Mouse (Mus musculus) cortical plate, adult 2 months (tissue): Measurements from ENCODE around the gene Lsp1.

Experiments
- CTCF ChIP-seq: fragments of 200-500 bp; IDR thresholded peaks from 2 replicates; pipeline ENCODE4 v1.5.1; 2011; ENCODE audit warnings: mild to moderate bottlenecking, control low read depth, low read length; ENCODE audit not compliant: insufficient read depth; ENCODE audit errors: extremely low read depth
- POLR2A ChIP-seq: fragments of 200-500 bp; IDR thresholded peaks from 2 replicates; pipeline ENCODE4 v1.6.1; 2011; ENCODE audit warnings: mild to moderate bottlenecking, low read length, control low read depth; ENCODE audit not compliant: insufficient read depth; ENCODE audit errors: extremely low read depth

DNA sequence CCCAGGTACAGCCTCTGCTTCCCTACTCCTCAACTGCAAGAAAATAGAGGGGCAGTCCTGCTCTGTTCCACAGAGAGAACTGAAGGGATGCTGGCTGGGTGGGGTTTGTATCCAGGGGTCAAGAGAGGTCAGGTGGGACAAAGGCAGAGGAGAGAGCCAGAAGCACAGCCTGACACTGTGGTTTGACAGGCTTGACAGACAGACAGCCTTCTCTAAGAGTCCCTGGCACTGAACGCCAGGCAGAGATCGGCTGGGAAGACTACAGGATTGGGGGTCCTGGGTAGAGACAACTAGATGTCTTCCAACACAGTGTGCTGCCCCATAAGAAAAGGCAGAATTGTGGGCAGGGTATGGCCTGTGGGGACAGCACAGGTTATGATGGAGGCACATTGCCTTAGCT, 18.0 kb downstream of the Lsp1 start:
- no peak for TF ChIP-seq CTCF
- TF ChIP-seq POLR2A, result no peak
